Mouse (Mus musculus) heart, postnatal 0 days (tissue): ENCODE measurements at regions not wholly inside any gene's neighbourhood (a gene's known extent, or its start where the extent isn't known, plus 50 kb on each side); places are given as distances from the start of the nearest gene placed in this dataset.

ENCODE experiments used
- CTCF ChIP-seq: IDR thresholded peaks from 2 replicates; pipeline ENCODE4 v1.5.1; 2016; ENCODE audit warnings: antibody characterized with exemption, control low read depth, low read depth
- EP300 ChIP-seq: IDR thresholded peaks from 2 replicates; pipeline ENCODE4 v1.6.1; 2016; ENCODE audit warnings: antibody characterized with exemption, low read depth

- TF ChIP-seq CTCF (no peak), EP300 (no peak)
Observed at GRCm38 (mm10) chr7:125271356-125271755, 173.1 kb upstream of the Kdm8 start.
